Mouse (Mus musculus) T-helper 1 cell (primary cell): ENCODE results near the gene Rnaseh1.

Experiments used
- in situ Hi-C: fragments of 300-600 bp; cut with MboI, MseI; formaldehyde crosslinking; loops from one replicate; pipeline ENCODE4 v1.15.1; 2025; ENCODE audit warnings: high pct_unique_total_duplicates

Gene Rnaseh1

GRCm38 (mm10) chr12:28708154-28708553 lies 58.8 kb downstream of the Rnaseh1 start:
- in situ Hi-C loops = no loop called here
